Mouse (Mus musculus) cerebellum, adult 2 months (tissue): ENCODE results near the gene Rgs18.

Experiments used
- CTCF ChIP-seq: fragments of 200-500 bp; IDR thresholded peaks from 2 replicates; pipeline ENCODE4 v1.5.1; 2011; ENCODE audit warnings: low read depth, mild to moderate bottlenecking, control low read depth, low read length, moderate library complexity, borderline replicate concordance; ENCODE audit not compliant: insufficient read depth
- POLR2A ChIP-seq: fragments of 200-500 bp; IDR thresholded peaks from 2 replicates; pipeline ENCODE4 v1.6.1; 2011; ENCODE audit warnings: low read length, control low read depth, borderline replicate concordance; ENCODE audit not compliant: insufficient read depth

DNA sequence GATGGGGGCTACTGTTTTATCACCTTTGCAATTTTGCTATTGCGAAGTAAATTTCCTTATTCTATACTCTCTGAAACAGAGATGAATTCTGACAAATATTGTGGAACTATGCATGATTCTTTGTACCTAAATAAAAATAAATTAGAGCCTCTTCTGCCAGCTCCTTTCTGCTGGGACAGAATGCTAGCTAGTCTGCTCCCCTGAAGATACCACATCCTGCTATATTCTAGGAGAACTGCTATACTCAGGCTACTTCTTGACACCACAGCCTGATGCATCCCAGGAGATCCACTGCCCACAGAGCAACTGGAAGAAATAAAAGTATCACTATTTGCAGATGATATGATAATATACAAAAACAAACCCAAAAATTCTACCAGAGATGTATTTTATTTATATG is 29.1 kb downstream of the Rgs18 start:
- TF ChIP-seq POLR2A (no peak), CTCF (no peak)
